Mouse (Mus musculus): Measurements from ENCODE around the gene Psmd7.

DNA sequence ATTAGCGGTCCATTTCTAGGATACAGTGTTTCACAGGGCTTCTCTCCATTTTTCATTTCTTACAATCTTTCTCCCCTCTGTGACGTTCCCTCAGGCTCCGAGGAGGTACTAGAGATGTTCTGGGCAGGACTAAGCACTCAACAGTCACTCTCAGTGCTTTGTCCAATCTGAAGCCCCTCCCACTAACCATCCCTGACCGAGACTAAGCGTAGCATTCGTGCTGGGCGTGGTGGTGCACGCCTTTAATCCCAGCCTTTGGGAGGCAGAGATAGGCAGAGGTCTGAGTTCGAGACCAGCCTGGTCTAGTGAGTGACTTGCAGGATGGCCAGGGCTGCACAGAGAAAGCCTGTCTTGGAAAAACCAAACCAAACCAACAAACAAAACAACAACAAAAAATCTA, 11.4 kb upstream of the Psmd7 start:
- TF ChIP-seq CTCF (IDR thresholded peaks at IDR 0.05 in 2 of 3, conservative IDR thresholded peaks at IDR 0.05 in 1 of 3; ENCODE audit: control insufficient read depth in 1 of 3, insufficient read depth in 1 of 3, low read depth in 2 of 3, low read length in 3 of 3, poor library complexity in 1 of 3, severe bottlenecking in 1 of 3) = no peak
- no peak for TF ChIP-seq TCF12 (IDR thresholded peaks at IDR 0.05; ENCODE audit: low read depth, low read length)
- no peak for TF ChIP-seq POLR2AphosphoS5 (IDR thresholded peaks at IDR 0.05; ENCODE audit: borderline replicate concordance, low read depth, low read length)
- no peak for TF ChIP-seq EP300 (IDR thresholded peaks at IDR 0.05; ENCODE audit: low read depth in 1 of 2, low read length in 2 of 2)
- no peak for TF ChIP-seq USF1 (IDR thresholded peaks at IDR 0.05; ENCODE audit: low read depth, low read length)
